Mouse (Mus musculus): ENCODE measurements at regions not wholly inside any gene's neighbourhood (a gene's known extent, or its start where the extent isn't known, plus 50 kb on each side); places are given as distances from the start of the nearest gene placed in this dataset.

DNA sequence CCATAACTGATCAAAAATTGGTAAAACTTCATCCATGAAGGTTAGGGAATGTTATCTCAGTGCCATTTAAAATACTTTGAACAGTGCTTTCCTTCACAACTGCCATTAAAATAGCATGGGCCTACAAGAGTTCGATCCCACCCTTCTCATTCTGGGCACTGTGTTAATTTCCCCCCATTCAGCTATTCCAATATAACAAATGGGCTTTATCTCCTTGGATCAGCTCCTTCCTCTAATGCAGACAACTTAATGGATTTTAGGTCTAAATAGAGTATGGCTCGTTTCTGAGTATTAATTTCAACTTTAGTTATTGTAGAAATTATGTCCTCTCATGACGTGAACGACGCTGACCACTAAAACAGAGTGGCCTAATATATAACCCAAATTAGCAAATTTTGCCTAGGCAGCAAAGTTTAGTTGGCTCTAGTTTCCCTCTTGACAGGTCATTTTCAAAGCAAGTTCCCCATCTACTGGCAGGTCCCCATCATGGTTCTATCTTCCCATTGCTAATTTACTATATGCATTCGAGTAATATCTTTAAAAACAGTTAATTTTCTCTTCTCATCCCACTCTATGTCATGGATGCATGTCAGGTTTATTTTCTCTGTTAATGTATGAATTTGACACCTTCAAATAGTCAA is 544.1 kb downstream of the Arl4a start:
- H3K4me3 ChIP-seq (replicated peaks): no peak overlapping the region
- H3K9ac ChIP-seq (replicated peaks): no peak overlapping the region
- no peaks in the 10 kb centered on the region for H3K9me3 ChIP-seq
- no peak overlapping the region for H3K27ac ChIP-seq
- H3K27me3 ChIP-seq: no peaks in the 10 kb centered on the region
- no peak overlapping the region for H3K4me2 ChIP-seq (replicated peaks)
- no peaks in the 10 kb centered on the region for H3K4me1 ChIP-seq (replicated peaks)
- no peaks in the 10 kb centered on the region for H3K36me3 ChIP-seq
- ATAC-seq: no peak
- WGBS: 84% methylated on average over 6 of the region's 6 CpGs

DNA sequence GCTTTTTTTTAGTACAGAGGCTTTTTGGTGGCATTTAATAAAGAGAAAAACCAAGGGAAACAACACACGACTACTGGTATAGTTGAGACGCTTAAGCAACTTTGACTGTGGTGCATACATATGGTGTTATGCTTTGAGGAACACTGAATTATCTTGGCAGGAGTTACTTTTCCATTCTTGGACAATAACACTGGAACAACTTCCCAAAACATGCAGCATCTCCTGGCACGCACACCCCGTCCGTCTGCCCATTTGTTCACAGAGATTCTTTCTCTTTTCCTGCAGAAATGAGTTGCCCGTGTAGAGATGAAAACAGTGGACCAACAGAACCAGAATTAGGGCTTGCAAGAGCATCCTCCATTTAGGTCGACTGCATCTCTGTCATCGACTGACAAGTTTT is 544.7 kb downstream of the Arl4a start:
- Histone ChIP-seq H3K4me3 (replicated peaks) (no peak overlapping the region), H3K27me3 (no peaks in the 10 kb centered on the region), H3K9me3 (no peaks in the 10 kb centered on the region), H3K4me1 (replicated peaks) (no peaks in the 10 kb centered on the region), H3K4me2 (replicated peaks) (no peak overlapping the region), H3K9ac (replicated peaks) (no peak overlapping the region), H3K27ac (no peak overlapping the region), H3K36me3 (no peaks in the 10 kb centered on the region)
- ATAC-seq: no peak
- 88% methylated on average over 8 of the region's 8 CpGs for WGBS

DNA sequence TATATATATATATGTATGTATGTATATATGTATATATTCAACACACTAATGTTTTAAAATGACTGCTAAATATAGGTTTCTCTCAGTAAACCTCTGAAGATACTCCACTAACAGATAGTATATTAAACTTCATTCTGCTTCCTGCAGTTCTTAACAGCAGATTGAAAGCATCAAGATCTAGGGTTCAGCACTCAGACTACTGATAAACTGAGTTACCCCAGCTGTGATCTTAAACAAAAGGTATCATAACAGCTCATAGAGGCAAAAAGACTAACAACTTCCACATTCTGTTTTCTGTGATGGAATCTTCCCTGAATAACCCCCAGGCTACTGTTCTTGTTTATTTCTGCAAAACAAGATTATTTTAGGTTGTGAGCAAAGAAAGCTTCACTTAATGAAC is 564.8 kb downstream of the Arl4a start:
- Histone ChIP-seq H3K36me3 (no peaks in the 10 kb centered on the region), H3K4me2 (replicated peaks) (no peak overlapping the region), H3K9me3 (no peaks in the 10 kb centered on the region), H3K4me1 (replicated peaks) (no peaks in the 10 kb centered on the region), H3K27ac (no peak overlapping the region), H3K27me3 (no peaks in the 10 kb centered on the region), H3K9ac (replicated peaks) (no peak overlapping the region), H3K4me3 (replicated peaks) (no peak overlapping the region)
- no peak for ATAC-seq
